Mouse (Mus musculus) liver, adult 2 months (tissue): ENCODE measurements around the gene Apba3.

Experiments
- CTCF ChIP-seq: fragments of 200-500 bp; IDR thresholded peaks from 2 replicates; pipeline ENCODE4 v1.5.1; 2011; ENCODE audit warnings: low read depth, low read length, control low read depth
- POLR2A ChIP-seq: fragments of 200-500 bp; IDR thresholded peaks from 2 replicates; pipeline ENCODE4 v1.6.1; 2011; ENCODE audit warnings: low read length, control low read depth; ENCODE audit not compliant: insufficient read depth; ENCODE audit errors: extremely low read depth

GRCm38 (mm10) chr10:81300352-81300907 lies 33.7 kb downstream of the Apba3 start:
- TF ChIP-seq CTCF (no peak), POLR2A (no peak)
